Mouse (Mus musculus) forebrain, embryonic 11.5 days (tissue): ENCODE results near the gene Ubtd2. TPM values are rescaled to one million over a fixed set of nuclear protein-coding genes. Genes with fewer than 3 reads are reported as not detected.

Experiments
- ATAC-seq: fragments of 200-750 bp; cut with Nextera tagmentation; replicated peaks from 2 replicates; pipeline ENCODE4 v1.8.0; 2017; ENCODE audit warnings: moderate TSS enrichment; ENCODE audit not compliant: low FRiP score
- DNase-seq: peaks from one replicate; pipeline ENCODE4 v3.0.0-alpha.2; 2017; ENCODE audit warnings: low spot score
- H3K27ac ChIP-seq: fragments of 300-500 bp; sonication (generic); 2 replicates; pipeline ENCODE4 v1.5.1; 2014; ENCODE audit warnings: low read depth, low read length
- H3K27me3 ChIP-seq: fragments of 300-500 bp; sonication (generic); 2 replicates; pipeline ENCODE4 v1.6.1; 2014; ENCODE audit warnings: mild to moderate bottlenecking, low read length, mixed read lengths; ENCODE audit not compliant: control insufficient read depth, insufficient read depth
- H3K36me3 ChIP-seq: fragments of 300-500 bp; sonication (generic); 2 replicates; pipeline ENCODE4 v1.6.1; 2014; ENCODE audit warnings: mild to moderate bottlenecking, low read length, moderate library complexity, mixed read lengths; ENCODE audit not compliant: control insufficient read depth, insufficient read depth
- H3K4me1 ChIP-seq: fragments of 300-500 bp; sonication (generic); replicated peaks from 2 replicates; pipeline ENCODE4 v1.6.1; 2014; ENCODE audit warnings: low read length, mixed read lengths; ENCODE audit not compliant: control insufficient read depth, insufficient read depth
- H3K4me2 ChIP-seq: fragments of 300-500 bp; sonication (generic); 2 replicates; pipeline ENCODE4 v1.6.1; 2014; ENCODE audit warnings: low read depth, mild to moderate bottlenecking, low read length, moderate library complexity, mixed read lengths; ENCODE audit not compliant: severe bottlenecking
- H3K4me3 ChIP-seq: fragments of 300-500 bp; sonication (generic); 2 replicates; pipeline ENCODE4 v1.5.1; 2014; ENCODE audit warnings: low read depth, low read length
- H3K9ac ChIP-seq: fragments of 300-500 bp; sonication (generic); 2 replicates; pipeline ENCODE4 v1.6.1; 2014; ENCODE audit warnings: low read length
- H3K9me3 ChIP-seq: fragments of 300-500 bp; sonication (generic); 2 replicates; pipeline ENCODE4 v1.6.1; 2016; ENCODE audit warnings: low read length, mixed read lengths; ENCODE audit not compliant: control insufficient read depth
- WGBS: fragments of 180-500 bp; shearing (Covaris S2); extraction: QIAGEN DNeasy Blood & Tissue Kit; methylation state at CpG from one replicate; pipeline ENCODE4 v1.1.7; 2014; 5-methylcytosine and 5-hydroxymethylcytosine counted together
- polyA plus RNA-seq: library from polyadenylated mRNA; unstranded; fragments of >200 nt; fragmentation: Nextera tagmentation; extraction: Ambion mirVana; gene quantifications from 2 replicates; pipeline ENCODE4 v1.2.1, GENCODE M21; 2014

The Ubtd2 gene
- polyA plus RNA-seq, 1 experiment from 2014 or later: 72.2 TPM

DNA sequence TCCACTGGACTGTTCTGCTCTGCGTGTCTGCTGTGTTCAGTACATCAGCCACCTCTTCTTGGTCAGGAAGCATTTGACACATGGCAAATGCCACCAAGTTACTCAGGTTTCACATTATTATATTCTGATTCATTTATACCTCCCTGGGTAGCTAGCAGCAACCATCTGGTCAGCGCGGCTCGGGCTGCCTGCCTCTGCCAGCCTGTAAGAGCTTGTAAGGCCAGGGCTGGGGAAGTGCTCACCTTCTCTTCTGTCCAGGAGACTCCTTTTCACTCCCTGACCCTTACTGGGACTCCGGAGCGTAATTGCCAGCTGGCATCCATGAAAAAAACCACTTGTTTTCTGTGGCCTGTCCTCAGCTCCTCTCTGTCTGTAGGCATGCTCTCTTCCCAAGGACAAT is 94.1 kb downstream of the Ubtd2 start:
- ATAC-seq: no peak
- no peak overlapping the region for H3K4me3 ChIP-seq
- no peak overlapping the region for H3K9ac ChIP-seq
- no peak overlapping the region for H3K27ac ChIP-seq
- H3K36me3 ChIP-seq: no peaks in the 10 kb centered on the region
- no peak for DNase-seq
- no peaks in the 10 kb centered on the region for H3K9me3 ChIP-seq
- WGBS: 70% methylated on average over 6 of the region's 6 CpGs
- H3K4me1 ChIP-seq: no peaks in the 10 kb centered on the region; the same call in 1 of the 2 replicates
- no peak overlapping the region for H3K4me2 ChIP-seq
- no peaks in the 10 kb centered on the region for H3K27me3 ChIP-seq

DNA sequence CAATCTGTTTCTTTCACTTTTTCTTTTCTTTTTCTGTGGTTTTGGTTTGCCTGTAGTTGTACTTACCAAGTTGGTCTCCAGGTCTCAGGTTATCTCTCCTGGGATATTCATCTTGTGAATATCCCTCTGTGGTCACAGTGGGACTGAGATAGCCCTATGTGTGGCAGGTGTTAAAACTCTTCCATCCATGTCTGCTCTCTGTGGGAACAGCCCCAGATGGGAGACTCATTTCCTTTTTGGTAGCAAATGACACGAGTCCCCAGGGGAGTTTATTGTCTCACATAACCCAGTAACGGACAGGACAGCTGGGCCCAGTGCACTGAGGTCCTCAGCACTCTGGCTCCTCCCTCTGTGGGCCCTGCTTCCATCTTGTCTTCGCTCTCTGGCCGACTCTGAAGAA is 94.9 kb downstream of the Ubtd2 start:
- WGBS: 62% methylated on average over 4 of the region's 4 CpGs
- Histone ChIP-seq H3K4me2 (no peak overlapping the region), H3K9me3 (no peaks in the 10 kb centered on the region), H3K27ac (no peak overlapping the region), H3K27me3 (no peaks in the 10 kb centered on the region), H3K4me1 (no peaks in the 10 kb centered on the region; the same call in 1 of the 2 replicates), H3K9ac (no peak overlapping the region), H3K36me3 (no peaks in the 10 kb centered on the region), H3K4me3 (no peak overlapping the region)
- ATAC-seq (no peak), DNase-seq (no peak)

DNA sequence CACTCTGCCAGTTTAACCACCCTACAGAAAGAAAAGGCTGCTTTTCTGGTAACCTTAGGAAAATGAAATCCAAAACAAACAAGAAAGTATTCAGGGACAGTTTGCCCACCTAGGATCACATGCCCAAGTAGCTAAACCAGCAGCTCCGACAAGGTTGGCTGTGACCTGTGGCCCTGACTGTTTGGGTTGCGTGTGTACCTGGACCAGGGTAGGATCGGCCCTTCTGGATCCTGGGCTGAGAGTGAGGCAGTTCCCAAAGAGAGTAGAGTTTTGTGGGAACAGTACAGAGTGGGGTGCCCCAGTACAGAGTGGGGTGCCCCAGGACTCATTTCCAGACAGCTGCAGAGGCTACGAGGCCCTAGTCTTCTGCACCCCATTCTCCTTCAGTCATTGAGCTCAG is 95.9 kb downstream of the Ubtd2 start:
- Histone ChIP-seq H3K4me1 (no peaks in the 10 kb centered on the region; the same call in 1 of the 2 replicates), H3K9ac (no peak overlapping the region), H3K36me3 (no peaks in the 10 kb centered on the region), H3K4me2 (no peak overlapping the region), H3K27me3 (no peaks in the 10 kb centered on the region), H3K9me3 (no peaks in the 10 kb centered on the region), H3K4me3 (no peak overlapping the region), H3K27ac (no peak overlapping the region)
- WGBS: 90% methylated on average over 4 of the region's 4 CpGs
- ATAC-seq (no peak), DNase-seq (no peak)

DNA sequence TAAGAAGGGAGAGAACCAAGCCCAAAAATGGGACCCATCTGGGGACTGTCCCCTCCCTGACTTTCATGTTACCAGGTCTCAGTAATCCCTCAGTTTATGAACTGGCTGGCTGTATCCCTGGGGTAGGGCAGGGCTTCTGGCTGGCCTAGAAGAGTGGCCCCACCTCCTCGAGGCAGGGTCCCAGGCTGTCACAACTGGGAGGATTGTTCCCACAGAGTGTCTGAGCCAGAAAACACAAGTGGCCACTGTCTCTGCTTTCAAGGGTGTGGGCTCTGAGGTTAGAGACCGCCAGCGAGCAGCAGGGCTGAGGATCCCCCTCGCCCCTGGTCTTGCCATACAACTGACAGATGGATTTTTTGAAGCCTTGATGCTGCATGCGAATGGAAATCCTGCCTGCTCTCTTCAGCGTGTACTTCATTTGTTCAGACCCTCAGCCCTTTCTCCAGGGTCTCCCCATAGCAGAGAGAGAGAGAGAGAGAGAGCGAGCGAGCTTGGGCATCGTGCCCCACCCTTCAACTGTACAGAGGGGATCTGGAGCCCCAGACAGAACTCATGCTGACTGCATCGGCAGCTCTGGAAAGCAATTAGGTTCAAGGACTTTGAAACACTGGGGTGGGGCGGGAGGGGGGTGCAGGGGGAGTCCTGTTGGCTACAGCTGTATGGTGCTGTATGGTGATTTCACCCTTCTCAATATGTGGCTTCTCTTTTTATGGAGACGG is 96.6 kb downstream of the Ubtd2 start:
- H3K9me3 ChIP-seq: no peaks in the 10 kb centered on the region
- H3K36me3 ChIP-seq: no peaks in the 10 kb centered on the region
- H3K27me3 ChIP-seq: no peaks in the 10 kb centered on the region
- no peak overlapping the region for H3K4me2 ChIP-seq
- no peak overlapping the region for H3K27ac ChIP-seq
- no peak overlapping the region for H3K4me3 ChIP-seq
- H3K4me1 ChIP-seq: no peaks in the 10 kb centered on the region; the same call in 1 of the 2 replicates
- ATAC-seq (peak; percentile 42; the same call in 1 of the 2 replicates), DNase-seq (no peak)
- 56% methylated on average over 12 of the region's 12 CpGs for WGBS
- no peak overlapping the region for H3K9ac ChIP-seq

DNA sequence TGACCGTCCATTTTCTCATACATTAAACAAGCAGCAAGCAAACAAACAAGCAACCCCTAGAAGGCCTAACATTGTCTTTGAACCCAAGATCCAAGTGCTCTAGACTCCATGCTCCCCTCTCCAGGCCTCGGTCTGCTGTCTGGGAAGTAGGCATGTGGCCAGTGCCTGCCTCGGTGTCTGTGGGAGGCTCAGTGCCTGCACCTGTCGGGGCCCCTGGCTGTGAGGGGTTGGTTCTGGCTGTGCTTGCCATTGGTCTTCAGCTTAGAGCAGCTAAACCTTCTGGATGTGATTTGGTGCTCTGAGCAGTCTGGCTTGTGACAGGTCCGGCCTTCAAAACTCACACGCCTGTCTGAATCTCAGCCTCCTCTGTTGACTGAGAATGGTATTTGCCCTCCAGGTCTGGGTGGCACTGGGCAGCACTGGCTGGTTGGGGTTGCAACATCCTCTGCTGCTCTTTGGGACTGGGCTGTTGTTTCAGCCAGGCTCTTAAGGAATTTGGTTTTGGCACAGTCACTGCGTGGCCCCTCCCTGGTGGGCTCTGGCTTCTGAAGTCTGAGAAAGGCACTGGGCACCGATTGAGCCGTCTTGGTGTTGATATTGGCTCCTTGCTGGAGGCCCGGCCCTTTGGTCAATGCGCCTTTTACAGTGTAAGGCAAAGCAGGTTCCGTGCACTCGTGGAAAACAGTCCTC is 97.4 kb downstream of the Ubtd2 start:
- Histone ChIP-seq H3K27me3 (no peaks in the 10 kb centered on the region), H3K9me3 (no peaks in the 10 kb centered on the region), H3K36me3 (no peaks in the 10 kb centered on the region), H3K27ac (no peak overlapping the region), H3K4me2 (no peak overlapping the region), H3K4me3 (no peak overlapping the region), H3K9ac (no peak overlapping the region), H3K4me1 (no peaks in the 10 kb centered on the region; the same call in 1 of the 2 replicates)
- DNase-seq (no peak), ATAC-seq (no peak)
- WGBS: 78% methylated on average over 13 of the region's 13 CpGs

DNA sequence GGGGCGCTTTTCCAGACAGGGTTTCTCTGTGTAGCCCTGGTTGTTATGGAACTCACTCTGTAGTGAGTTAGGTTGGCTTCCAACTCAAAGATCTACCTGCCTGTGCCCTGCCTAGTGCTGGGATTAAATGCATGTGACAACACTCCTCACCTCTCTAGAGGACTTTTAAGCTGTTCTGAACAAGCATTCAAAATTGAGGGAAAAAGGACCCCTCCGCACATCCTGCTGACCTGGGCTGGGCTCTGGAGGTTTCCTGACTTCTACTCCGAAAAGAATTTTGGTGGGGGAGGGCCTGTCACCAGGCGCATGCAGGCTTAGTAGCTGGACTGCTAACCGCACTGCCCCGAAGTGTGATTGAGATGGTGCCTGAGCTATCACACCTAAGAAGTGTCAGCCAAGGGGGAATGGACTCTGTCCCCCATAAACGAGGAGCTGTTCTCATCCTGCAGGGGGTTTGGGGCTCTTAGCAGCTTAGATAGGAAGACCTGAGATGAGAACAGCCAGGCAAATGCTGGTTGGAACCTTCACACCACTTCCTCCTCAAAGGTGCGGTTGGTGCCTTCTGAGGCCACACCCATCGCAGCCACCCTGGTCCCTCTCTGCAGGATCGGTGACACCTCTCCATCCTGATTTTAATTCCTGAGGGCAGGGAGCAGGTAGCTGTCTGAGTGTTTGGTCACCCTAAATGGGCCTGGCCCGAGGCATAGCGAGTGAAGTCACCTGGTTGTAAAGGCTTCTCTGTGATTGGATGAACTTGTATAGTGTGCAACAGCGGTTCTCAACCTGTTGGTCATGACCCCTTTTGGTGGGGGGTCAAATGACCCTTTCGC is 98.4 kb downstream of the Ubtd2 start:
- ATAC-seq: no peak
- H3K4me1 ChIP-seq: no peaks in the 10 kb centered on the region; the same call in 1 of the 2 replicates
- DNase-seq: no peak
- H3K9me3 ChIP-seq: no peaks in the 10 kb centered on the region
- H3K4me3 ChIP-seq: no peak overlapping the region
- no peak overlapping the region for H3K27ac ChIP-seq
- no peaks in the 10 kb centered on the region for H3K27me3 ChIP-seq
- no peaks in the 10 kb centered on the region for H3K36me3 ChIP-seq
- H3K4me2 ChIP-seq: no peak overlapping the region
- WGBS: 76% methylated on average over 14 of the region's 14 CpGs
- H3K9ac ChIP-seq: no peak overlapping the region

DNA sequence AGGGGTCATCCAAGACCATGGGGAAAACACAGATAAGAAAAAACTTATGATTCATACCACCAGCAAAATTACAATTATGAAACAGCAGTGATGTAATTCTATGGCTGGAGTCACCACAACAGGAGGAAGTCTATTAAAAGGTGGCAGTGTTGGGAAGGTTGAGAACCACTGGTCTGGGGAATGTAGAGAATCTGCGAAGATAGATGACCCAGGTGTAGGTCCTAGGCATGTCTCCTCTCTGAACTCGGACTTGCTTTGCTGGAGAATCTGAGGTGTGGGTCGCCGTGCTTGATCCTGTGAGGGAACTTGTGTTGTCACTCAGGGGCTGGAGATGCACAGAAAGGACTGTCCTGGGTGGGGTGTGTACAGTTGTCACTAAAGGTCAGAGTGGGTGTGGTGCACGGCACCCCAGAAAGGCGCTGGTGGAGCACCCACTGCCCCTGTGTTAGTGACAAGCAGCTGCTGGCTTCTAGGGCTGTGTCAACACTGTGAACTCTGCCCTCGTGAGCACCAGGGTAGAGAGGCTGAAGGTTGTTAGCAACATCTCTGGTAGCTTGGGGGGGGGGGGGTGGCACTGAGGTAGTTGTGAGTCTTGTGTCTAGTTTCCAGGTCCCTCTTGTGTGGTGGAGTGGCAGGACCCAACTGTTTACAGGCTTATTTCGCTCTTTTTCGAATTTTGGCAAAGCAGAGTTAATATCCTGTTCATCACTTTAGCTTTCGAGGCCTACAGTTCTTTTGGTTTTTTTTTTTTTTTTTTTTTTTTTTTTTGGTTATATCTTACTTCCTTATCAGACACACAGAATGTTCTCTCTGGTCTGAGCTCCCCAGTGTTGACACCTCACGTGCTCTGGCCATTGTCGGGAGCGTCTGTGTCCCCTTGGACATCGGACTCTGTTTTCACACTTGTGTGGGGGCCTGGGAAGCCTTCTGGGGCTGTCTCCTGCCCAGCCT is 99.2 kb downstream of the Ubtd2 start:
- Histone ChIP-seq H3K4me1 (no peaks in the 10 kb centered on the region; the same call in 1 of the 2 replicates), H3K4me2 (no peak overlapping the region), H3K27me3 (no peaks in the 10 kb centered on the region), H3K27ac (no peak overlapping the region), H3K4me3 (no peak overlapping the region), H3K9ac (no peak overlapping the region), H3K36me3 (no peaks in the 10 kb centered on the region), H3K9me3 (no peaks in the 10 kb centered on the region)
- DNase-seq: no peak
- 89% methylated on average over 14 of the region's 14 CpGs for WGBS
- ATAC-seq: no peak
